Mouse (Mus musculus): ENCODE measurements at regions not wholly inside any gene's neighbourhood (a gene's known extent, or its start where the extent isn't known, plus 50 kb on each side); places are given as distances from the start of the nearest gene placed in this dataset.

GRCm38 (mm10) chr10:24453507-24453906 is 141.7 kb upstream of the Ccn2 start:
- TF ChIP-seq CTCF (IDR thresholded peaks at IDR 0.05; ENCODE audit: low read depth) = no peak
- no peak for TF ChIP-seq EP300 (optimal IDR thresholded peaks at IDR 0.05)

All from stomach, postnatal 0 days (tissue).